Mouse (Mus musculus): ENCODE results near the gene Chil1. TPM values are rescaled to one million over a fixed set of nuclear protein-coding genes. Genes with fewer than 3 reads are reported as not detected.

Gene Chil1
- polyA plus RNA-seq, 1 experiment from 2014 or later = 0.57 TPM

- 57% methylated on average over 14 of the region's 14 CpGs for WGBS
- H3K27me3 ChIP-seq (replicated peaks; ENCODE audit: control insufficient read depth, insufficient read depth, low read length) = no peaks in the 10 kb centered on the region
- H3K4me2 ChIP-seq (ENCODE audit: low read depth, low read length) = no peak overlapping the region
Observed at GRCm38 (mm10) chr1:134167416-134168305, 14.3 kb upstream of the Chil1 start.

GRCm38 (mm10) chr1:134168567-134168966, 13.4 kb upstream of the Chil1 start:
- no peak overlapping the region for H3K4me3 ChIP-seq (ENCODE audit: low read length)
- H3K27ac ChIP-seq (ENCODE audit: low read length) = no peak overlapping the region
- no peaks in the 10 kb centered on the region for H3K36me3 ChIP-seq (ENCODE audit: control insufficient read depth, insufficient read depth, low read length)
- 57% methylated on average over 3 of the region's 3 CpGs for WGBS
- ATAC-seq = peak; percentile 94
- no peaks in the 10 kb centered on the region for H3K9me3 ChIP-seq (ENCODE audit: control insufficient read depth, low read length)
- H3K4me1 ChIP-seq (ENCODE audit: control insufficient read depth, insufficient read depth, low read length) = peaks cover 9% of the 10 kb centered on the region
- no peak overlapping the region for H3K9ac ChIP-seq (ENCODE audit: low read depth, low read length)
- H3K4me2 ChIP-seq (ENCODE audit: low read depth, low read length) = no peak overlapping the region
- no peaks in the 10 kb centered on the region for H3K27me3 ChIP-seq (replicated peaks; ENCODE audit: control insufficient read depth, insufficient read depth, low read length)

More at GRCm38 (mm10) chr1:134167416-134168305, 14.3 kb upstream of the Chil1 start:
- Histone ChIP-seq H3K9ac (ENCODE audit: low read depth, low read length) (no peak overlapping the region), H3K36me3 (ENCODE audit: control insufficient read depth, insufficient read depth, low read length) (no peaks in the 10 kb centered on the region), H3K9me3 (ENCODE audit: control insufficient read depth, low read length) (no peaks in the 10 kb centered on the region), H3K4me3 (ENCODE audit: low read length) (no peak overlapping the region), H3K27ac (ENCODE audit: low read length) (no peak overlapping the region), H3K4me1 (ENCODE audit: control insufficient read depth, insufficient read depth, low read length) (peaks cover 9% of the 10 kb centered on the region)
- no peak for ATAC-seq

- no peaks in the 10 kb centered on the region for H3K9me3 ChIP-seq (ENCODE audit: control insufficient read depth, low read length)
- WGBS = 86% methylated on average over 8 of the region's 8 CpGs
- no peak overlapping the region for H3K9ac ChIP-seq (ENCODE audit: low read depth, low read length)
Observed at GRCm38 (mm10) chr1:134168985-134169697, 12.8 kb upstream of the Chil1 start.

GRCm38 (mm10) chr1:134173081-134173480, 8.9 kb upstream of the Chil1 start:
- Histone ChIP-seq H3K4me3 (ENCODE audit: low read length) (no peak overlapping the region), H3K9me3 (ENCODE audit: control insufficient read depth, low read length) (no peaks in the 10 kb centered on the region), H3K9ac (ENCODE audit: low read depth, low read length) (no peak overlapping the region), H3K4me2 (ENCODE audit: low read depth, low read length) (no peak overlapping the region), H3K27me3 (replicated peaks; ENCODE audit: control insufficient read depth, insufficient read depth, low read length) (no peaks in the 10 kb centered on the region), H3K36me3 (ENCODE audit: control insufficient read depth, insufficient read depth, low read length) (no peaks in the 10 kb centered on the region), H3K4me1 (ENCODE audit: control insufficient read depth, insufficient read depth, low read length) (peaks cover 4% of the 10 kb centered on the region), H3K27ac (ENCODE audit: low read length) (no peak overlapping the region)
- ATAC-seq = no peak
- 58% methylated on average over 7 of the region's 7 CpGs for WGBS

More at GRCm38 (mm10) chr1:134168985-134169697, 12.8 kb upstream of the Chil1 start:
- H3K27me3 ChIP-seq (replicated peaks; ENCODE audit: control insufficient read depth, insufficient read depth, low read length) = no peaks in the 10 kb centered on the region
- no peak overlapping the region for H3K4me3 ChIP-seq (ENCODE audit: low read length)
- no peak overlapping the region for H3K27ac ChIP-seq (ENCODE audit: low read length)
- H3K4me2 ChIP-seq (ENCODE audit: low read depth, low read length) = no peak overlapping the region
- no peak for ATAC-seq
- H3K4me1 ChIP-seq (ENCODE audit: control insufficient read depth, insufficient read depth, low read length) = peaks cover 9% of the 10 kb centered on the region
- no peaks in the 10 kb centered on the region for H3K36me3 ChIP-seq (ENCODE audit: control insufficient read depth, insufficient read depth, low read length)

- Histone ChIP-seq H3K9ac (ENCODE audit: low read depth, low read length) (no peak overlapping the region), H3K9me3 (ENCODE audit: control insufficient read depth, low read length) (no peaks in the 10 kb centered on the region), H3K4me3 (ENCODE audit: low read length) (no peak overlapping the region), H3K4me2 (ENCODE audit: low read depth, low read length) (no peak overlapping the region), H3K36me3 (ENCODE audit: control insufficient read depth, insufficient read depth, low read length) (no peaks in the 10 kb centered on the region), H3K27me3 (replicated peaks; ENCODE audit: control insufficient read depth, insufficient read depth, low read length) (no peaks in the 10 kb centered on the region), H3K27ac (ENCODE audit: low read length) (no peak overlapping the region), H3K4me1 (ENCODE audit: control insufficient read depth, insufficient read depth, low read length) (no peaks in the 10 kb centered on the region)
- no peak for ATAC-seq
- WGBS = 82% methylated on average over 5 of the region's 5 CpGs
Observed at GRCm38 (mm10) chr1:134177976-134178375, 4.0 kb upstream of the Chil1 start.

GRCm38 (mm10) chr1:134184089-134184488, 2.1 kb downstream of the Chil1 start:
- H3K9ac ChIP-seq (ENCODE audit: low read depth, low read length) = no peak overlapping the region
- no peaks in the 10 kb centered on the region for H3K4me1 ChIP-seq (ENCODE audit: control insufficient read depth, insufficient read depth, low read length)
- no peaks in the 10 kb centered on the region for H3K9me3 ChIP-seq (ENCODE audit: control insufficient read depth, low read length)
- H3K4me3 ChIP-seq (ENCODE audit: low read length) = no peak overlapping the region
- H3K4me2 ChIP-seq (ENCODE audit: low read depth, low read length) = no peak overlapping the region
- H3K27ac ChIP-seq (ENCODE audit: low read length) = no peak overlapping the region
- WGBS = 86% methylated on average over 4 of the region's 4 CpGs
- H3K36me3 ChIP-seq (ENCODE audit: control insufficient read depth, insufficient read depth, low read length) = no peaks in the 10 kb centered on the region
- no peak for ATAC-seq
- no peaks in the 10 kb centered on the region for H3K27me3 ChIP-seq (replicated peaks; ENCODE audit: control insufficient read depth, insufficient read depth, low read length)

- Histone ChIP-seq H3K4me2 (ENCODE audit: low read depth, low read length) (no peak overlapping the region), H3K9me3 (ENCODE audit: control insufficient read depth, low read length) (no peaks in the 10 kb centered on the region), H3K27me3 (replicated peaks; ENCODE audit: control insufficient read depth, insufficient read depth, low read length) (no peaks in the 10 kb centered on the region), H3K27ac (ENCODE audit: low read length) (no peak overlapping the region), H3K4me1 (ENCODE audit: control insufficient read depth, insufficient read depth, low read length) (no peaks in the 10 kb centered on the region; the same call in 1 of the 2 replicates), H3K9ac (ENCODE audit: low read depth, low read length) (no peak overlapping the region), H3K36me3 (ENCODE audit: control insufficient read depth, insufficient read depth, low read length) (no peaks in the 10 kb centered on the region), H3K4me3 (ENCODE audit: low read length) (no peak overlapping the region)
- WGBS = 80% methylated on average over 5 of the region's 5 CpGs
- no peak for ATAC-seq
Observed at GRCm38 (mm10) chr1:134188217-134188616, 6.2 kb downstream of the Chil1 start.

- Histone ChIP-seq H3K36me3 (ENCODE audit: control insufficient read depth, insufficient read depth, low read length) (no peaks in the 10 kb centered on the region), H3K9me3 (ENCODE audit: control insufficient read depth, low read length) (no peaks in the 10 kb centered on the region), H3K4me2 (ENCODE audit: low read depth, low read length) (no peak overlapping the region), H3K4me3 (ENCODE audit: low read length) (no peak overlapping the region), H3K9ac (ENCODE audit: low read depth, low read length) (no peak overlapping the region), H3K27ac (ENCODE audit: low read length) (no peak overlapping the region), H3K27me3 (replicated peaks; ENCODE audit: control insufficient read depth, insufficient read depth, low read length) (no peaks in the 10 kb centered on the region), H3K4me1 (ENCODE audit: control insufficient read depth, insufficient read depth, low read length) (peaks cover 3% of the 10 kb centered on the region)
- peak; percentile 58; the same call in 1 of the 2 replicates for ATAC-seq
- 26% methylated on average over 12 of the region's 12 CpGs for WGBS
Observed at GRCm38 (mm10) chr1:134188989-134189729, 7.2 kb downstream of the Chil1 start.

- Histone ChIP-seq H3K4me3 (ENCODE audit: low read length) (no peak overlapping the region), H3K27me3 (replicated peaks; ENCODE audit: control insufficient read depth, insufficient read depth, low read length) (no peaks in the 10 kb centered on the region), H3K36me3 (ENCODE audit: control insufficient read depth, insufficient read depth, low read length) (no peaks in the 10 kb centered on the region), H3K4me1 (ENCODE audit: control insufficient read depth, insufficient read depth, low read length) (peaks cover 18% of the 10 kb centered on the region), H3K9ac (ENCODE audit: low read depth, low read length) (no peak overlapping the region), H3K4me2 (ENCODE audit: low read depth, low read length) (no peak overlapping the region), H3K27ac (ENCODE audit: low read length) (no peak overlapping the region), H3K9me3 (ENCODE audit: control insufficient read depth, low read length) (no peaks in the 10 kb centered on the region)
- WGBS = 83% methylated on average over 5 of the region's 5 CpGs
- no peak for ATAC-seq
Observed at GRCm38 (mm10) chr1:134191192-134191591, 9.2 kb downstream of the Chil1 start.

All from intestine, embryonic 16.5 days (tissue).